Mouse (Mus musculus) mesoderm, embryonic 11.5 days (tissue): ENCODE results near the gene Hmg20b.

Experiments
- DNase-seq: peaks from one replicate; pipeline ENCODE4 v3.0.0-alpha.2; 2012; ENCODE audit warnings: low read depth, low spot score

Hmg20b gene

GRCm38 (mm10) chr10:81354738-81355477, 4.6 kb upstream of the Hmg20b start:
- DNase-seq = no peak

GRCm38 (mm10) chr10:81351678-81352291, 1.5 kb upstream of the Hmg20b start:
- no peak for DNase-seq

- no peak for DNase-seq
Measured at GRCm38 (mm10) chr10:81349961-81350350, 324 bp downstream of the Hmg20b start.

GRCm38 (mm10) chr10:81349146-81349545, 1.1 kb downstream of the Hmg20b start:
- no peak for DNase-seq

GRCm38 (mm10) chr10:81346453-81347067, 3.7 kb downstream of the Hmg20b start:
- DNase-seq = peak; percentile 76

- DNase-seq = no peak
Measured at GRCm38 (mm10) chr10:81345162-81345534, 5.1 kb downstream of the Hmg20b start.

- no peak for DNase-seq
Measured at GRCm38 (mm10) chr10:81344421-81345161, 5.7 kb downstream of the Hmg20b start.

GRCm38 (mm10) chr10:81342686-81343505, 7.4 kb downstream of the Hmg20b start, which contains the start of gene Gipc3:
Gipc3 (minus strand) TSS chr10:81343266.
- DNase-seq = no peak

GRCm38 (mm10) chr10:81341333-81341949, 8.8 kb downstream of the Hmg20b start:
- DNase-seq = peak; percentile 74

GRCm38 (mm10) chr10:81340551-81341332, 9.5 kb downstream of the Hmg20b start:
- DNase-seq = no peak

GRCm38 (mm10) chr10:81336558-81336957, 13.7 kb downstream of the Hmg20b start:
- DNase-seq = no peak

GRCm38 (mm10) chr10:81335393-81336340, 14.6 kb downstream of the Hmg20b start:
- no peak for DNase-seq

GRCm38 (mm10) chr10:81334324-81334723, 16.0 kb downstream of the Hmg20b start:
- DNase-seq = no peak

GRCm38 (mm10) chr10:81332277-81332676, 18.0 kb downstream of the Hmg20b start:
- no peak for DNase-seq

GRCm38 (mm10) chr10:81330007-81330406, 20.3 kb downstream of the Hmg20b start:
- DNase-seq = no peak

GRCm38 (mm10) chr10:81329194-81329975, 20.9 kb downstream of the Hmg20b start:
- no peak for DNase-seq

GRCm38 (mm10) chr10:81328386-81328785, 21.9 kb downstream of the Hmg20b start, which contains the start of gene Tbxa2r:
Tbxa2r (plus strand) TSS chr10:81328731.
- no peak for DNase-seq

GRCm38 (mm10) chr10:81327959-81328358, 22.3 kb downstream of the Hmg20b start:
- DNase-seq = no peak
